ENCODE assay signal across 26 mouse cellular contexts in the genomic region with DNA sequence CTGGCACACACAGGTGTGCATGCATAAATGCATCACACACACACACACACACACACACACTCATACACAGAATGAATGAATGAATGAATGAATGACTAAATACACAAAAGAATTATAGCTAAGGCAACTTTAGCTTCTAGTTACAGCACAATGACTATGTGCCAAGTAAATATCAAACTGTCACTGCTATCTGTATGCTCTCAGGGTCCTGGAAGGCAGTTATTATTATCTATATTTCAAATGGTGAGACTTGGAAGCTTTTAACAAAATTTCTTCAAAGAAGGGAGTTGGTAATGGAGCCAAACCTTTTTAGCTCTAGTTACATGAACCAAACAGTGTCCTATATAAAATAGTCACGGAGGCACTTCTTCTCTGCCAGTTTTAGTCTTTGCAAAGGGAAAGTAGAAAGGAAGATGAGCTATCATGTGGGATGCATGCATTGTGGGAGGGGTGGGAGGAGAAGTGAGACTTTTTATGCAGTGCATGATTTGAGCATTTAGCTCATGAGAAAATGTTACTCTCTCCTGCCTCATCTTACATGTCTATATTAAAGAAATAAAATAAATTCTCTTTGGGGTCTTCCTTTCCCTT.
A peak's percentile ranks its signal among the peaks of the same experiment; 100 is the strongest.
DNase-seq lines count a peak whose midpoint lies in the region; ATAC-seq and TF ChIP-seq lines count a peak whose summit lies in the region.
"Had no signal": no experiment of that assay in that cellular context is flagged by ENCODE, and none has a peak within 500 bp of the region (broad histone marks: within the 10 kb centered on the region; RNA-seq: fewer than 3 reads in every experiment).

No protein-coding gene starts in this region.

- H3K4me3 ChIP-seq in left cerebral cortex, adult 2 months = no peak overlapping the region
- no peak overlapping the region for H3K4me3 ChIP-seq in intestine, embryonic 15.5 days (replicated peaks)
- H3K4me3 ChIP-seq: embryonic facial prominence, embryonic 12.5 days; embryonic facial prominence, embryonic 15.5 days; heart, adult 2 months; heart, embryonic 10.5 days; heart, embryonic 13.5 days; hindbrain, embryonic 12.5 days; hindbrain, embryonic 15.5 days had no signal

- H3K4me2 ChIP-seq in intestine, embryonic 15.5 days (replicated peaks) = no peak overlapping the region
- H3K4me2 ChIP-seq: embryonic facial prominence, embryonic 12.5 days; embryonic facial prominence, embryonic 15.5 days; heart, embryonic 13.5 days; hindbrain, embryonic 12.5 days; hindbrain, embryonic 15.5 days had no signal

- ATAC-seq in intestine, embryonic 15.5 days = no peak
- ATAC-seq: forebrain, embryonic 14.5 days; forebrain, postnatal 0 days; intestine, embryonic 16.5 days had no signal

- H3K9ac ChIP-seq in intestine, embryonic 15.5 days = no peak overlapping the region
- H3K9ac ChIP-seq: embryonic facial prominence, embryonic 12.5 days; embryonic facial prominence, embryonic 15.5 days; forebrain, postnatal 0 days; heart, embryonic 13.5 days; hindbrain, embryonic 12.5 days; hindbrain, embryonic 15.5 days had no signal

- no peak for TF ChIP-seq CTCF in left cerebral cortex, adult 2 months (IDR thresholded peaks at IDR 0.05)

- WGBS in intestine, embryonic 15.5 days = 87% methylated on average over 1 of the region's 1 CpGs

- H3K9me3 ChIP-seq in intestine, embryonic 15.5 days = no peaks in the 10 kb centered on the region
- H3K9me3 ChIP-seq: embryonic facial prominence, embryonic 12.5 days; embryonic facial prominence, embryonic 15.5 days; heart, embryonic 10.5 days; heart, embryonic 13.5 days; hindbrain, embryonic 12.5 days; hindbrain, embryonic 15.5 days had no signal

- intact Hi-C loops in left cerebral cortex, adult 2 months (cut with DNase I) = loop anchor here (1.0 to 5.0 kb wide), 3 partner anchors 38 to 469 kb away; no protein-coding TSS in a partner anchor
- intact Hi-C loops in left cerebral cortex, postnatal 36 days (cut with DNase I) = no loop called here

- no peaks in the 10 kb centered on the region for H3K36me3 ChIP-seq in intestine, embryonic 15.5 days
- H3K36me3 ChIP-seq: embryonic facial prominence, embryonic 12.5 days; embryonic facial prominence, embryonic 15.5 days; G1E; heart, embryonic 10.5 days; heart, embryonic 13.5 days; hindbrain, embryonic 12.5 days; hindbrain, embryonic 15.5 days had no signal

- H3K27me3 ChIP-seq in intestine, embryonic 15.5 days (replicated peaks) = no peaks in the 10 kb centered on the region
- H3K27me3 ChIP-seq: CH12.LX; embryonic facial prominence, embryonic 12.5 days; embryonic facial prominence, embryonic 15.5 days; heart, embryonic 13.5 days; hindbrain, embryonic 12.5 days; hindbrain, embryonic 15.5 days had no signal

- peak overlapping the region; percentile 60 for H3K27ac ChIP-seq in left cerebral cortex, adult 2 months
- no peak overlapping the region for H3K27ac ChIP-seq in intestine, embryonic 15.5 days
- H3K27ac ChIP-seq: embryonic facial prominence, embryonic 12.5 days; embryonic facial prominence, embryonic 15.5 days; heart, adult 2 months; heart, embryonic 10.5 days; heart, embryonic 13.5 days; hindbrain, embryonic 12.5 days; hindbrain, embryonic 15.5 days had no signal

- H3K4me1 ChIP-seq in intestine, embryonic 15.5 days (replicated peaks) = no peaks in the 10 kb centered on the region
- H3K4me1 ChIP-seq: embryonic facial prominence, embryonic 12.5 days; embryonic facial prominence, embryonic 15.5 days; heart, embryonic 10.5 days; heart, embryonic 13.5 days; hindbrain, embryonic 12.5 days; hindbrain, embryonic 15.5 days had no signal

- DNase-seq in frontal cortex, adult 2 months (ENCODE audit: extremely low spot score in 1 of 2, low spot score in 1 of 2) = peak; percentile 53 to 70
- DNase-seq in frontal cortex, postnatal 10 days (ENCODE audit: low spot score in 2 of 2) = no peak
- no peak for DNase-seq in left cerebral cortex, adult 2 months (ENCODE audit: extremely low spot score in 1 of 2, low spot score in 2 of 2)
- no peak for DNase-seq in left cerebral cortex, postnatal 36 days (ENCODE audit: low spot score in 2 of 2)
- peak; percentile 80 for DNase-seq in brain, adult 2 months (ENCODE audit: low read depth, low spot score)
- DNase-seq in telencephalon, adult 2 months (ENCODE audit: low read depth, low spot score) = peak; percentile 81
- DNase-seq: adrenal gland, postnatal 14 days; B cell, adult 2 months; cerebellum, adult 11-12 months; cerebellum, adult 8-10 months; cerebellum, postnatal 10 days; forebrain, postnatal 0 days; gastrocnemius, postnatal 10 days; gastrocnemius, postnatal 36 days; heart, adult 2 months had no signal

Comparison
In these comparisons a context has a peak if more than half of its experiments do, and no peak if none do; other contexts are left out.
1. DNase-seq: peak in frontal cortex, adult 2 months (2 of 2), brain, adult 2 months (single experiment) and telencephalon, adult 2 months (single experiment); none in frontal cortex, postnatal 10 days (0 of 2), left cerebral cortex, adult 2 months (0 of 2) and left cerebral cortex, postnatal 36 days (0 of 2).